In genomic region chr8:78290274-78290673, GRCm38 (mm10) we compare ENCODE assay signal across 22 mouse cellular contexts.
DNase-seq lines count a peak whose midpoint lies in the region; TF ChIP-seq lines count a peak whose summit lies in the region.
"Had no signal": no experiment of that assay in that cellular context is flagged by ENCODE, and none has a peak within 500 bp of the region (broad histone marks: within the 10 kb centered on the region; RNA-seq: fewer than 3 reads in every experiment).

No protein-coding gene starts in this region.

- peaks cover 0 to 7% of the 10 kb centered on the region in 2 experiments; a peak in 1 of 4 replicates for H3K4me1 ChIP-seq in ES-E14 (ENCODE audit: control insufficient read depth in 2 of 2, insufficient read depth in 2 of 2, low read length in 2 of 2, poor library complexity in 1 of 2)
- H3K4me1 ChIP-seq: embryonic facial prominence, embryonic 12.5 days; forebrain, embryonic 15.5 days; midbrain, embryonic 15.5 days had no signal

- H3K9me3 ChIP-seq in ES-E14 (ENCODE audit: control insufficient read depth, insufficient read depth, low read depth, low read length) = no peaks in the 10 kb centered on the region
- H3K9me3 ChIP-seq: embryonic facial prominence, embryonic 12.5 days; forebrain, embryonic 15.5 days; hindbrain, embryonic 13.5 days; midbrain, embryonic 10.5 days; midbrain, embryonic 15.5 days had no signal

- no peak overlapping the region; the same call in 1 of the 2 replicates for H3K9ac ChIP-seq in ES-E14 (ENCODE audit: insufficient read depth, low read depth, low read length, poor library complexity, severe bottlenecking)
- H3K9ac ChIP-seq: embryonic facial prominence, embryonic 12.5 days; forebrain, embryonic 15.5 days; hindbrain, embryonic 13.5 days; liver, embryonic 14.5 days; midbrain, embryonic 15.5 days had no signal

- H3K27ac ChIP-seq in gastrocnemius, adult 2 months = no peak overlapping the region
- no peak overlapping the region for H3K27ac ChIP-seq in ES-E14 (ENCODE audit: insufficient read depth, low read depth, low read length, poor library complexity, severe bottlenecking)
- H3K27ac ChIP-seq: embryonic facial prominence, embryonic 12.5 days; forebrain, embryonic 15.5 days; hindbrain, embryonic 13.5 days; liver, embryonic 14.5 days; midbrain, embryonic 10.5 days; midbrain, embryonic 15.5 days had no signal

- no peak for TF ChIP-seq CTCF in gastrocnemius, adult 2 months (IDR thresholded peaks at IDR 0.05)

- in situ Hi-C loops in ES-E14 (cut with MboI; ENCODE audit: low sequenced_read_pairs in 2 of 2, unreplicated experiment in 2 of 2) = no loop called here

- no peak overlapping the region for H3K4me3 ChIP-seq in gastrocnemius, adult 2 months
- no peak overlapping the region for H3K4me3 ChIP-seq in ES-E14 (ENCODE audit: insufficient read depth in 1 of 2, low read depth in 1 of 2, low read length in 2 of 2, poor library complexity in 1 of 2, severe bottlenecking in 1 of 2)
- H3K4me3 ChIP-seq: embryonic facial prominence, embryonic 12.5 days; forebrain, embryonic 15.5 days; hindbrain, embryonic 13.5 days; midbrain, embryonic 10.5 days; midbrain, embryonic 15.5 days had no signal

- intact Hi-C loops in gastrocnemius, adult 2 months (cut with DNase I) = no loop called here
- intact Hi-C loops in left cerebral cortex, postnatal 4 days (cut with DNase I) = no loop called here
- intact Hi-C loops in left cerebral cortex, postnatal 10 days (cut with DNase I) = no loop called here

- peak; percentile 61 for DNase-seq in gastrocnemius, adult 2 months
- no peak for DNase-seq in gastrocnemius, postnatal 4 days (ENCODE audit: low spot score in 2 of 2)
- DNase-seq in left cerebral cortex, postnatal 4 days = peak; percentile 52
- no peak for DNase-seq in left cerebral cortex, postnatal 10 days (ENCODE audit: extremely low spot score in 1 of 2, low spot score in 2 of 2)
- peak; percentile 62 for DNase-seq in ES-E14 (ENCODE audit: low read depth, low spot score)
- DNase-seq in ZHBTc4 (ENCODE audit: low read depth, low spot score) = peak; percentile 76
- no peak for DNase-seq in kidney, postnatal 14 days
- DNase-seq: adrenal gland, postnatal 36 days; embryo, embryonic 11 days; kidney, adult 9 months; kidney, postnatal 10 days; layer of hippocampus, adult 9-11 months; lung, adult 2 months; right cerebral cortex, postnatal 25 days; spleen, adult 18-20 months; thymus, postnatal 14 days had no signal

- H3K36me3 ChIP-seq in ES-E14 (ENCODE audit: control insufficient read depth, insufficient read depth, low read length, poor library complexity, severe bottlenecking) = no peaks in the 10 kb centered on the region
- H3K36me3 ChIP-seq: embryonic facial prominence, embryonic 12.5 days; forebrain, embryonic 15.5 days; hindbrain, embryonic 13.5 days; midbrain, embryonic 10.5 days; midbrain, embryonic 15.5 days had no signal

TF ChIP-seq in ES-E14, 5 proteins besides CTCF, POLR2A, EP300 and RAD21:
- no peak for TF ChIP-seq MAFK (IDR thresholded peaks at IDR 0.05; ENCODE audit: insufficient read depth, low read depth, low read length)
- TF ChIP-seq ZC3H11A (IDR thresholded peaks at IDR 0.05; ENCODE audit: borderline replicate concordance, low read depth, low read length) = no peak
- TF ChIP-seq CHD2 (IDR thresholded peaks at IDR 0.05; ENCODE audit: low read depth, low read length) = no peak
- no peak for TF ChIP-seq ZNF384 (IDR thresholded peaks at IDR 0.05; ENCODE audit: low read depth, low read length)
- no peak for TF ChIP-seq HCFC1 (IDR thresholded peaks at IDR 0.05; ENCODE audit: borderline replicate concordance, insufficient read depth, low read length)

Comparison
In these comparisons a context has a peak if more than half of its experiments do, and no peak if none do; other contexts are left out.
1. DNase-seq: peak in gastrocnemius, adult 2 months (single experiment), left cerebral cortex, postnatal 4 days (single experiment), ES-E14 (single experiment) and ZHBTc4 (single experiment); none in gastrocnemius, postnatal 4 days (0 of 2), left cerebral cortex, postnatal 10 days (0 of 2) and kidney, postnatal 14 days (single experiment).